Mouse (Mus musculus) forebrain, embryonic 15.5 days (tissue): ENCODE results near the gene Trim37. TPM values are rescaled to one million over a fixed set of nuclear protein-coding genes. Genes with fewer than 3 reads are reported as not detected.
A peak's percentile ranks its signal among the peaks of the same experiment; 100 is the strongest.

Experiments
- ATAC-seq: fragments of 200-750 bp; cut with Nextera tagmentation; replicated peaks from 2 replicates; pipeline ENCODE4 v1.8.0; 2017; ENCODE audit warnings: mild to moderate bottlenecking, moderate TSS enrichment, moderate library complexity
- H3K27ac ChIP-seq: fragments of 300-500 bp; sonication (generic); replicated peaks from 2 replicates; pipeline ENCODE4 v1.5.1; 2015; ENCODE audit warnings: mild to moderate bottlenecking, inconsistent platforms
- H3K27me3 ChIP-seq: fragments of 300-500 bp; sonication (generic); 2 replicates; pipeline ENCODE4 v1.6.1; 2015; ENCODE audit warnings: inconsistent platforms
- H3K36me3 ChIP-seq: fragments of 300-500 bp; sonication (generic); 2 replicates; pipeline ENCODE4 v1.6.1; 2015; ENCODE audit warnings: mild to moderate bottlenecking, inconsistent platforms
- H3K4me1 ChIP-seq: fragments of 300-500 bp; sonication (generic); 2 replicates; pipeline ENCODE4 v1.6.1; 2015; ENCODE audit warnings: inconsistent platforms
- H3K4me2 ChIP-seq: fragments of 300-500 bp; sonication (generic); replicated peaks from 2 replicates; pipeline ENCODE4 v1.6.1; 2015; ENCODE audit warnings: mild to moderate bottlenecking, inconsistent platforms
- H3K4me3 ChIP-seq: fragments of 300-500 bp; sonication (generic); 2 replicates; pipeline ENCODE4 v1.5.1; 2015; ENCODE audit warnings: mild to moderate bottlenecking, inconsistent platforms
- H3K9ac ChIP-seq: fragments of 300-500 bp; sonication (generic); replicated peaks from 2 replicates; pipeline ENCODE4 v1.6.1; 2015; ENCODE audit warnings: mild to moderate bottlenecking, inconsistent platforms
- H3K9me3 ChIP-seq: fragments of 300-500 bp; sonication (generic); 2 replicates; pipeline ENCODE4 v1.6.1; 2016; ENCODE audit warnings: inconsistent platforms
- WGBS: fragments of 180-500 bp; shearing (Covaris S2); methylation state at CpG from one replicate; pipeline ENCODE4 v1.1.7; 2015; ENCODE audit warnings: mixed read lengths; 5-methylcytosine and 5-hydroxymethylcytosine counted together
- polyA plus RNA-seq: library from polyadenylated mRNA; unstranded; fragments of >200 nt; fragmentation: Nextera tagmentation; extraction: Ambion mirVana; gene quantifications from 2 replicates; pipeline ENCODE4 v1.2.1, GENCODE M21; 2015

Trim37 gene
- polyA plus RNA-seq, 1 experiment from 2014 or later = 90.3 TPM

GRCm38 (mm10) chr11:87235486-87235872 lies 108.6 kb downstream of the Trim37 start:
- WGBS = 85% methylated on average over 5 of the region's 5 CpGs
- Histone ChIP-seq H3K9me3 (no peaks in the 10 kb centered on the region), H3K4me2 (no peak overlapping the region), H3K27me3 (no peaks in the 10 kb centered on the region), H3K9ac (no peak overlapping the region), H3K4me3 (no peak overlapping the region), H3K27ac (no peak overlapping the region), H3K4me1 (no peaks in the 10 kb centered on the region), H3K36me3 (peaks cover 30% of the 10 kb centered on the region)
- ATAC-seq = no peak

GRCm38 (mm10) chr11:87238891-87239530 lies 112.1 kb downstream of the Trim37 start:
- Histone ChIP-seq H3K4me1 (no peaks in the 10 kb centered on the region), H3K9ac (no peak overlapping the region), H3K9me3 (no peaks in the 10 kb centered on the region), H3K4me2 (no peak overlapping the region), H3K27me3 (no peaks in the 10 kb centered on the region), H3K27ac (no peak overlapping the region), H3K36me3 (peaks cover 13% of the 10 kb centered on the region; the same call in 1 of the 2 replicates), H3K4me3 (no peak overlapping the region)
- no peak for ATAC-seq
- WGBS = 79% methylated on average over 7 of the region's 7 CpGs

GRCm38 (mm10) chr11:87240141-87240832 lies 113.4 kb downstream of the Trim37 start:
- Histone ChIP-seq H3K9ac (no peak overlapping the region), H3K4me1 (no peaks in the 10 kb centered on the region), H3K36me3 (peaks cover 5% of the 10 kb centered on the region; the same call in 1 of the 2 replicates), H3K4me3 (no peak overlapping the region), H3K4me2 (no peak overlapping the region), H3K9me3 (no peaks in the 10 kb centered on the region), H3K27me3 (no peaks in the 10 kb centered on the region), H3K27ac (0 out of 2 replicates have a peak overlapping the region, but pooled peaks have one; percentile 8)
- 90% methylated on average over 15 of the region's 15 CpGs for WGBS
- no peak for ATAC-seq

- Histone ChIP-seq H3K4me1 (no peaks in the 10 kb centered on the region), H3K27me3 (no peaks in the 10 kb centered on the region), H3K27ac (0 out of 2 replicates have a peak overlapping the region, but pooled peaks have one; percentile 8), H3K36me3 (peaks cover 5% of the 10 kb centered on the region; the same call in 1 of the 2 replicates), H3K9me3 (no peaks in the 10 kb centered on the region), H3K9ac (no peak overlapping the region), H3K4me2 (no peak overlapping the region), H3K4me3 (no peak overlapping the region)
- WGBS = 90% methylated on average over 4 of the region's 4 CpGs
- no peak for ATAC-seq
Observed at GRCm38 (mm10) chr11:87240833-87241215, 113.9 kb downstream of the Trim37 start.

GRCm38 (mm10) chr11:87241256-87241655 lies 114.4 kb downstream of the Trim37 start:
- Histone ChIP-seq H3K9me3 (no peaks in the 10 kb centered on the region), H3K4me1 (no peaks in the 10 kb centered on the region), H3K4me2 (no peak overlapping the region), H3K36me3 (peaks cover 5% of the 10 kb centered on the region; the same call in 1 of the 2 replicates), H3K27me3 (no peaks in the 10 kb centered on the region), H3K27ac (no peak overlapping the region), H3K4me3 (no peak overlapping the region), H3K9ac (no peak overlapping the region)
- WGBS = 79% methylated on average over 7 of the region's 7 CpGs
- no peak for ATAC-seq

GRCm38 (mm10) chr11:87245171-87245840 lies 118.4 kb downstream of the Trim37 start:
- H3K4me3 ChIP-seq = no peak overlapping the region
- no peaks in the 10 kb centered on the region for H3K9me3 ChIP-seq
- no peak overlapping the region for H3K9ac ChIP-seq
- 91% methylated on average over 9 of the region's 9 CpGs for WGBS
- no peaks in the 10 kb centered on the region for H3K36me3 ChIP-seq
- no peak overlapping the region for H3K27ac ChIP-seq
- no peak overlapping the region for H3K4me2 ChIP-seq
- no peaks in the 10 kb centered on the region for H3K27me3 ChIP-seq
- peaks cover 11% of the 10 kb centered on the region for H3K4me1 ChIP-seq
- ATAC-seq = no peak

- Histone ChIP-seq H3K4me1 (peaks cover 11% of the 10 kb centered on the region), H3K4me3 (no peak overlapping the region), H3K27me3 (no peaks in the 10 kb centered on the region), H3K36me3 (no peaks in the 10 kb centered on the region), H3K27ac (no peak overlapping the region), H3K4me2 (no peak overlapping the region), H3K9ac (no peak overlapping the region), H3K9me3 (no peaks in the 10 kb centered on the region)
- ATAC-seq = no peak
- 74% methylated on average over 4 of the region's 4 CpGs for WGBS
Observed at GRCm38 (mm10) chr11:87246107-87246651, 119.3 kb downstream of the Trim37 start.

- no peak overlapping the region for H3K4me2 ChIP-seq
- no peak overlapping the region for H3K4me3 ChIP-seq
- no peaks in the 10 kb centered on the region for H3K27me3 ChIP-seq
- no peaks in the 10 kb centered on the region for H3K36me3 ChIP-seq
- no peak overlapping the region for H3K9ac ChIP-seq
- no peaks in the 10 kb centered on the region for H3K9me3 ChIP-seq
- H3K27ac ChIP-seq = peak overlapping the region; percentile 57
- ATAC-seq = peak; percentile 48; the same call in 1 of the 2 replicates
- peaks cover 11% of the 10 kb centered on the region for H3K4me1 ChIP-seq
- 31% methylated on average over 9 of the region's 9 CpGs for WGBS
Observed at GRCm38 (mm10) chr11:87246724-87247493, 120.0 kb downstream of the Trim37 start.

GRCm38 (mm10) chr11:87247494-87247866 lies 120.6 kb downstream of the Trim37 start:
- Histone ChIP-seq H3K4me3 (no peak overlapping the region), H3K9me3 (no peaks in the 10 kb centered on the region), H3K27me3 (no peaks in the 10 kb centered on the region), H3K27ac (peak overlapping the region; percentile 57), H3K9ac (no peak overlapping the region), H3K4me1 (peaks cover 11% of the 10 kb centered on the region), H3K36me3 (no peaks in the 10 kb centered on the region), H3K4me2 (no peak overlapping the region)
- 46% methylated on average over 5 of the region's 5 CpGs for WGBS
- ATAC-seq = peak; percentile 43; the same call in 1 of the 2 replicates

GRCm38 (mm10) chr11:87250132-87250531 lies 123.3 kb downstream of the Trim37 start:
- H3K27ac ChIP-seq = no peak overlapping the region
- H3K4me2 ChIP-seq = no peak overlapping the region
- H3K9me3 ChIP-seq = no peaks in the 10 kb centered on the region
- H3K9ac ChIP-seq = no peak overlapping the region
- H3K4me1 ChIP-seq = peaks cover 11% of the 10 kb centered on the region
- no peaks in the 10 kb centered on the region for H3K27me3 ChIP-seq
- H3K36me3 ChIP-seq = no peaks in the 10 kb centered on the region
- no peak for ATAC-seq
- H3K4me3 ChIP-seq = no peak overlapping the region
- WGBS = 80% methylated on average over 6 of the region's 6 CpGs

- no peak overlapping the region for H3K9ac ChIP-seq
- no peaks in the 10 kb centered on the region for H3K4me1 ChIP-seq
- no peaks in the 10 kb centered on the region for H3K9me3 ChIP-seq
- H3K4me3 ChIP-seq = no peak overlapping the region
- H3K36me3 ChIP-seq = no peaks in the 10 kb centered on the region
- WGBS = 93% methylated on average over 6 of the region's 6 CpGs
- no peaks in the 10 kb centered on the region for H3K27me3 ChIP-seq
- ATAC-seq = no peak
- H3K4me2 ChIP-seq = no peak overlapping the region
- no peak overlapping the region for H3K27ac ChIP-seq
Observed at GRCm38 (mm10) chr11:87253294-87253693, 126.4 kb downstream of the Trim37 start.
